Mouse (Mus musculus) lung, postnatal 25 days (tissue): ENCODE data around the gene Wdr66.

ENCODE experiments used
- DNase-seq: peaks from one replicate; pipeline ENCODE4 v3.0.0; 2022; ENCODE audit warnings: low spot score

Gene Wdr66

GRCm38 (mm10) chr5:123270917-123271316 is 19.0 kb downstream of the Wdr66 start:
- DNase-seq: no peak

GRCm38 (mm10) chr5:123272927-123273326 is 21.0 kb downstream of the Wdr66 start:
- DNase-seq: no peak

- DNase-seq: no peak
Observed at GRCm38 (mm10) chr5:123276636-123277341, 24.9 kb downstream of the Wdr66 start.

- peak; percentile 18 for DNase-seq
Observed at GRCm38 (mm10) chr5:123277342-123277701, 25.4 kb downstream of the Wdr66 start.

- DNase-seq: no peak
Observed at GRCm38 (mm10) chr5:123277704-123278103, 25.8 kb downstream of the Wdr66 start.

GRCm38 (mm10) chr5:123279248-123279647 is 27.3 kb downstream of the Wdr66 start:
- DNase-seq: no peak

GRCm38 (mm10) chr5:123281336-123282136 is 29.6 kb downstream of the Wdr66 start:
- DNase-seq: no peak

- DNase-seq: peak; percentile 12
Observed at GRCm38 (mm10) chr5:123285174-123285573, 33.3 kb downstream of the Wdr66 start.

GRCm38 (mm10) chr5:123288079-123288478 is 36.2 kb downstream of the Wdr66 start:
- DNase-seq: no peak

GRCm38 (mm10) chr5:123294653-123295052 is 42.8 kb downstream of the Wdr66 start:
- no peak for DNase-seq

GRCm38 (mm10) chr5:123296224-123296806 is 44.4 kb downstream of the Wdr66 start:
- peak; percentile 5 for DNase-seq

- no peak for DNase-seq
Observed at GRCm38 (mm10) chr5:123296972-123297754, 45.3 kb downstream of the Wdr66 start.

GRCm38 (mm10) chr5:123297830-123298229 is 45.9 kb downstream of the Wdr66 start:
- DNase-seq: no peak

GRCm38 (mm10) chr5:123298526-123298925 is 46.6 kb downstream of the Wdr66 start:
- DNase-seq: no peak

- DNase-seq: no peak
Observed at GRCm38 (mm10) chr5:123300496-123301034, 48.7 kb downstream of the Wdr66 start.

- DNase-seq: no peak
Observed at GRCm38 (mm10) chr5:123301780-123302521, 50.0 kb downstream of the Wdr66 start.

- no peak for DNase-seq
Observed at GRCm38 (mm10) chr5:123307630-123308282, 55.9 kb downstream of the Wdr66 start.

GRCm38 (mm10) chr5:123309816-123310215 is 57.9 kb downstream of the Wdr66 start:
- DNase-seq: no peak

GRCm38 (mm10) chr5:123310221-123310620 is 58.3 kb downstream of the Wdr66 start:
- no peak for DNase-seq

GRCm38 (mm10) chr5:123313058-123313630 is 61.2 kb downstream of the Wdr66 start:
- peak; percentile 23 for DNase-seq
